Mouse (Mus musculus) forebrain, embryonic 13.5 days (tissue): ENCODE measurements around the gene Palld. TPM values are rescaled to one million over a fixed set of nuclear protein-coding genes. Genes with fewer than 3 reads are reported as not detected.

Experiments used
- ATAC-seq: fragments of 200-750 bp; cut with Nextera tagmentation; 2 replicates; pipeline ENCODE4 v1.8.0; 2017
- H3K27ac ChIP-seq: fragments of 300-500 bp; sonication (generic); 2 replicates; pipeline ENCODE4 v1.5.1; 2015; ENCODE audit warnings: inconsistent platforms, mild to moderate bottlenecking, moderate library complexity
- H3K27me3 ChIP-seq: fragments of 300-500 bp; sonication (generic); 2 replicates; pipeline ENCODE4 v1.6.1; 2015; ENCODE audit warnings: mild to moderate bottlenecking, inconsistent platforms
- H3K36me3 ChIP-seq: fragments of 300-500 bp; sonication (generic); 2 replicates; pipeline ENCODE4 v1.6.1; 2015; ENCODE audit warnings: mild to moderate bottlenecking, inconsistent platforms; ENCODE audit not compliant: poor library complexity, severe bottlenecking
- H3K4me1 ChIP-seq: fragments of 300-500 bp; sonication (generic); 2 replicates; pipeline ENCODE4 v1.6.1; 2015; ENCODE audit warnings: inconsistent platforms
- H3K4me2 ChIP-seq: fragments of 300-500 bp; sonication (generic); 2 replicates; pipeline ENCODE4 v1.6.1; 2015; ENCODE audit warnings: inconsistent platforms, mild to moderate bottlenecking, moderate library complexity
- H3K4me3 ChIP-seq: fragments of 300-500 bp; sonication (generic); 2 replicates; pipeline ENCODE4 v1.5.1; 2015; ENCODE audit warnings: mild to moderate bottlenecking, inconsistent platforms
- H3K9ac ChIP-seq: fragments of 300-500 bp; sonication (generic); 2 replicates; pipeline ENCODE4 v1.6.1; 2015; ENCODE audit warnings: mild to moderate bottlenecking, inconsistent platforms
- H3K9me3 ChIP-seq: fragments of 300-500 bp; sonication (generic); replicated peaks from 2 replicates; pipeline ENCODE4 v1.6.1; 2016; ENCODE audit warnings: inconsistent platforms
- WGBS: fragments of 180-500 bp; shearing (Covaris S2); methylation state at CpG from one replicate; pipeline ENCODE4 v1.1.7; 2015; 5-methylcytosine and 5-hydroxymethylcytosine counted together
- polyA plus RNA-seq: library from polyadenylated mRNA; unstranded; fragments of >200 nt; fragmentation: Nextera tagmentation; extraction: Ambion mirVana; gene quantifications from 2 replicates; pipeline ENCODE4 v1.2.1, GENCODE M21; 2015

The Palld gene
- polyA plus RNA-seq, 1 experiment from 2014 or later: 30.2 TPM

GRCm38 (mm10) chr8:61691391-61691790 lies 211.1 kb downstream of the Palld start:
- Histone ChIP-seq H3K4me1 (peaks cover 10% of the 10 kb centered on the region; the same call in 1 of the 2 replicates), H3K9me3 (no peaks in the 10 kb centered on the region), H3K9ac (no peak overlapping the region), H3K27me3 (no peaks in the 10 kb centered on the region), H3K4me2 (no peak overlapping the region), H3K36me3 (0 out of 2 replicates have a peak, but pooled peaks cover 3% of the 10 kb centered on the region), H3K27ac (no peak overlapping the region), H3K4me3 (no peak overlapping the region)
- ATAC-seq: no peak
- WGBS: 39% methylated on average over 1 of the region's 1 CpGs

- Histone ChIP-seq H3K27ac (no peak overlapping the region), H3K9ac (no peak overlapping the region), H3K4me3 (no peak overlapping the region), H3K9me3 (no peaks in the 10 kb centered on the region), H3K4me1 (no peaks in the 10 kb centered on the region), H3K36me3 (peaks cover 15% of the 10 kb centered on the region), H3K4me2 (no peak overlapping the region), H3K27me3 (no peaks in the 10 kb centered on the region)
- ATAC-seq: 0 out of 2 replicates have a peak, but pooled peaks have one; percentile 30
- 82% methylated on average over 4 of the region's 4 CpGs for WGBS
These were observed 215.4 kb downstream of the Palld start for GRCm38 (mm10) chr8:61687071-61687470.

GRCm38 (mm10) chr8:61686340-61686739 lies 216.2 kb downstream of the Palld start:
- H3K9me3 ChIP-seq: no peaks in the 10 kb centered on the region
- H3K36me3 ChIP-seq: peaks cover 15% of the 10 kb centered on the region
- ATAC-seq: no peak
- no peak overlapping the region for H3K4me2 ChIP-seq
- H3K4me3 ChIP-seq: no peak overlapping the region
- H3K9ac ChIP-seq: no peak overlapping the region
- H3K27me3 ChIP-seq: no peaks in the 10 kb centered on the region
- no peak overlapping the region for H3K27ac ChIP-seq
- no peaks in the 10 kb centered on the region for H3K4me1 ChIP-seq

GRCm38 (mm10) chr8:61685280-61685679 lies 217.2 kb downstream of the Palld start:
- 92% methylated on average over 1 of the region's 1 CpGs for WGBS
- Histone ChIP-seq H3K36me3 (peaks cover 15% of the 10 kb centered on the region), H3K27me3 (no peaks in the 10 kb centered on the region), H3K4me2 (no peak overlapping the region), H3K27ac (no peak overlapping the region), H3K9ac (no peak overlapping the region), H3K4me1 (no peaks in the 10 kb centered on the region), H3K4me3 (no peak overlapping the region), H3K9me3 (no peaks in the 10 kb centered on the region)
- ATAC-seq: no peak

GRCm38 (mm10) chr8:61684280-61684939 lies 218.1 kb downstream of the Palld start:
- H3K4me2 ChIP-seq: no peak overlapping the region

GRCm38 (mm10) chr8:61682902-61683301 lies 219.6 kb downstream of the Palld start:
- ATAC-seq: no peak
- no peak overlapping the region for H3K4me2 ChIP-seq
- no peaks in the 10 kb centered on the region for H3K27me3 ChIP-seq
- no peak overlapping the region for H3K27ac ChIP-seq
- no peak overlapping the region for H3K9ac ChIP-seq
- WGBS: 90% methylated on average over 2 of the region's 2 CpGs
- H3K9me3 ChIP-seq: no peaks in the 10 kb centered on the region
- H3K4me3 ChIP-seq: no peak overlapping the region
- H3K4me1 ChIP-seq: no peaks in the 10 kb centered on the region
- H3K36me3 ChIP-seq: peaks cover 15% of the 10 kb centered on the region

More at GRCm38 (mm10) chr8:61684280-61684939, 218.1 kb downstream of the Palld start:
- H3K36me3 ChIP-seq: peaks cover 15% of the 10 kb centered on the region
- H3K4me3 ChIP-seq: no peak overlapping the region
- no peaks in the 10 kb centered on the region for H3K9me3 ChIP-seq
- no peaks in the 10 kb centered on the region for H3K4me1 ChIP-seq
- 93% methylated on average over 4 of the region's 4 CpGs for WGBS
- H3K27me3 ChIP-seq: no peaks in the 10 kb centered on the region
- H3K9ac ChIP-seq: no peak overlapping the region
- no peak overlapping the region for H3K27ac ChIP-seq
- no peak for ATAC-seq

GRCm38 (mm10) chr8:61681217-61681616 lies 221.3 kb downstream of the Palld start:
- no peak overlapping the region for H3K27ac ChIP-seq
- H3K9ac ChIP-seq: no peak overlapping the region
- H3K4me3 ChIP-seq: no peak overlapping the region
- H3K9me3 ChIP-seq: no peaks in the 10 kb centered on the region
- H3K4me2 ChIP-seq: no peak overlapping the region
- 93% methylated on average over 3 of the region's 3 CpGs for WGBS
- H3K27me3 ChIP-seq: no peaks in the 10 kb centered on the region
- no peak for ATAC-seq
- peaks cover 12% of the 10 kb centered on the region for H3K36me3 ChIP-seq
- no peaks in the 10 kb centered on the region for H3K4me1 ChIP-seq

- H3K4me3 ChIP-seq: no peak overlapping the region
- no peak overlapping the region for H3K4me2 ChIP-seq
- 90% methylated on average over 5 of the region's 5 CpGs for WGBS
- H3K27ac ChIP-seq: no peak overlapping the region
- ATAC-seq: no peak
- no peaks in the 10 kb centered on the region for H3K4me1 ChIP-seq
- H3K36me3 ChIP-seq: no peaks in the 10 kb centered on the region; the same call in 1 of the 2 replicates
- H3K27me3 ChIP-seq: no peaks in the 10 kb centered on the region
- no peaks in the 10 kb centered on the region for H3K9me3 ChIP-seq
- H3K9ac ChIP-seq: no peak overlapping the region
These were observed 225.3 kb downstream of the Palld start for GRCm38 (mm10) chr8:61677227-61677626.

GRCm38 (mm10) chr8:61671151-61671550 lies 231.3 kb downstream of the Palld start:
- Histone ChIP-seq H3K4me3 (no peak overlapping the region), H3K27me3 (no peaks in the 10 kb centered on the region), H3K4me2 (no peak overlapping the region), H3K9me3 (no peaks in the 10 kb centered on the region), H3K9ac (no peak overlapping the region), H3K4me1 (no peaks in the 10 kb centered on the region), H3K36me3 (no peaks in the 10 kb centered on the region), H3K27ac (no peak overlapping the region)
- ATAC-seq: no peak

GRCm38 (mm10) chr8:61670376-61670775 lies 232.1 kb downstream of the Palld start:
- no peak for ATAC-seq

GRCm38 (mm10) chr8:61666919-61667318 lies 235.6 kb downstream of the Palld start:
- H3K9ac ChIP-seq: no peak overlapping the region
- H3K27me3 ChIP-seq: no peaks in the 10 kb centered on the region
- 40% methylated on average over 6 of the region's 6 CpGs for WGBS
- no peak overlapping the region for H3K4me3 ChIP-seq
- no peak overlapping the region for H3K27ac ChIP-seq
- no peaks in the 10 kb centered on the region for H3K9me3 ChIP-seq
- H3K4me1 ChIP-seq: no peaks in the 10 kb centered on the region
- H3K36me3 ChIP-seq: no peaks in the 10 kb centered on the region
- H3K4me2 ChIP-seq: no peak overlapping the region
- ATAC-seq: no peak

More at GRCm38 (mm10) chr8:61670376-61670775, 232.1 kb downstream of the Palld start:
- H3K4me2 ChIP-seq: no peak overlapping the region
- no peaks in the 10 kb centered on the region for H3K27me3 ChIP-seq
- 82% methylated on average over 4 of the region's 4 CpGs for WGBS
- no peaks in the 10 kb centered on the region for H3K4me1 ChIP-seq
- H3K36me3 ChIP-seq: no peaks in the 10 kb centered on the region
- H3K9ac ChIP-seq: no peak overlapping the region
- H3K9me3 ChIP-seq: no peaks in the 10 kb centered on the region
- no peak overlapping the region for H3K4me3 ChIP-seq
- no peak overlapping the region for H3K27ac ChIP-seq

GRCm38 (mm10) chr8:61665021-61665420 lies 237.5 kb downstream of the Palld start:
- no peak overlapping the region for H3K4me3 ChIP-seq
- no peak overlapping the region for H3K27ac ChIP-seq
- no peak overlapping the region for H3K9ac ChIP-seq
- no peaks in the 10 kb centered on the region for H3K27me3 ChIP-seq
- H3K4me2 ChIP-seq: no peak overlapping the region
- WGBS: 68% methylated on average over 8 of the region's 8 CpGs
- H3K4me1 ChIP-seq: no peaks in the 10 kb centered on the region
- H3K9me3 ChIP-seq: no peaks in the 10 kb centered on the region
- H3K36me3 ChIP-seq: no peaks in the 10 kb centered on the region
- no peak for ATAC-seq

GRCm38 (mm10) chr8:61664162-61664561 lies 238.3 kb downstream of the Palld start:
- H3K9ac ChIP-seq: no peak overlapping the region
- ATAC-seq: no peak
- H3K27me3 ChIP-seq: no peaks in the 10 kb centered on the region
- no peak overlapping the region for H3K27ac ChIP-seq
- no peaks in the 10 kb centered on the region for H3K9me3 ChIP-seq
- H3K4me1 ChIP-seq: no peaks in the 10 kb centered on the region
- H3K36me3 ChIP-seq: no peaks in the 10 kb centered on the region
- WGBS: 88% methylated on average over 6 of the region's 6 CpGs
- no peak overlapping the region for H3K4me2 ChIP-seq
- H3K4me3 ChIP-seq: no peak overlapping the region
